Mouse (Mus musculus) stomach, postnatal 0 days (tissue): ENCODE data around the gene Cbx7. TPM values are rescaled to one million over a fixed set of nuclear protein-coding genes. Genes with fewer than 3 reads are reported as not detected.

Source experiments
- ATAC-seq: fragments of 200-750 bp; cut with Nextera tagmentation; 2 replicates; pipeline ENCODE4 v1.8.0; 2017; ENCODE audit not compliant: low FRiP score, low TSS enrichment
- DNase-seq: peaks from one replicate; pipeline ENCODE4 v3.0.0-alpha.2; 2016; ENCODE audit warnings: low spot score
- H3K27ac ChIP-seq: fragments of 300-500 bp; sonication (generic); replicated peaks from 2 replicates; pipeline ENCODE4 v1.5.1; 2014; ENCODE audit warnings: mild to moderate bottlenecking, control low read depth
- H3K27me3 ChIP-seq: fragments of 300-500 bp; sonication (generic); 2 replicates; pipeline ENCODE4 v1.6.1; 2014; ENCODE audit warnings: low read length; ENCODE audit not compliant: control insufficient read depth, insufficient read depth
- H3K36me3 ChIP-seq: fragments of 300-500 bp; sonication (generic); 2 replicates; pipeline ENCODE4 v1.6.1; 2014; ENCODE audit warnings: low read length, mixed read lengths; ENCODE audit not compliant: control insufficient read depth, insufficient read depth
- H3K4me1 ChIP-seq: fragments of 300-500 bp; sonication (generic); replicated peaks from 2 replicates; pipeline ENCODE4 v1.6.1; 2014; ENCODE audit warnings: antibody characterized with exemption; ENCODE audit not compliant: control insufficient read depth, insufficient read depth
- H3K4me2 ChIP-seq: fragments of 300-500 bp; sonication (generic); replicated peaks from 2 replicates; pipeline ENCODE4 v1.6.1; 2014; ENCODE audit warnings: low read depth, mild to moderate bottlenecking, control low read depth, moderate library complexity
- H3K4me3 ChIP-seq: fragments of 300-500 bp; sonication (generic); 2 replicates; pipeline ENCODE4 v1.5.1; 2014; ENCODE audit warnings: low read depth, low read length, control low read depth
- H3K9ac ChIP-seq: fragments of 300-500 bp; sonication (generic); 2 replicates; pipeline ENCODE4 v1.6.1; 2014; ENCODE audit warnings: mild to moderate bottlenecking, low read length, control low read depth, mixed read lengths
- H3K9me3 ChIP-seq: fragments of 300-500 bp; sonication (generic); 2 replicates; pipeline ENCODE4 v1.6.1; 2016; ENCODE audit warnings: low read length; ENCODE audit not compliant: control insufficient read depth
- CTCF ChIP-seq: IDR thresholded peaks from 2 replicates; pipeline ENCODE4 v1.5.1; 2016; ENCODE audit warnings: antibody characterized with exemption, low read depth, mild to moderate bottlenecking, moderate library complexity
- EP300 ChIP-seq: optimal IDR thresholded peaks from 2 replicates; pipeline ENCODE3; 2016; ENCODE audit warnings: antibody characterized with exemption
- WGBS: fragments of 180-500 bp; shearing (Covaris S2); extraction: QIAGEN DNeasy Blood & Tissue Kit; methylation state at CpG from one replicate; pipeline ENCODE4 v1.1.7; 2014; 5-methylcytosine and 5-hydroxymethylcytosine counted together
- polyA plus RNA-seq: library from polyadenylated mRNA; unstranded; fragments of >200 nt; fragmentation: Nextera tagmentation; extraction: Ambion mirVana; gene quantifications from 2 replicates; pipeline ENCODE4 v1.2.1, GENCODE M21; 2015

Gene Cbx7
- polyA plus RNA-seq, 1 experiment from 2014 or later, result 4.8 TPM

DNA sequence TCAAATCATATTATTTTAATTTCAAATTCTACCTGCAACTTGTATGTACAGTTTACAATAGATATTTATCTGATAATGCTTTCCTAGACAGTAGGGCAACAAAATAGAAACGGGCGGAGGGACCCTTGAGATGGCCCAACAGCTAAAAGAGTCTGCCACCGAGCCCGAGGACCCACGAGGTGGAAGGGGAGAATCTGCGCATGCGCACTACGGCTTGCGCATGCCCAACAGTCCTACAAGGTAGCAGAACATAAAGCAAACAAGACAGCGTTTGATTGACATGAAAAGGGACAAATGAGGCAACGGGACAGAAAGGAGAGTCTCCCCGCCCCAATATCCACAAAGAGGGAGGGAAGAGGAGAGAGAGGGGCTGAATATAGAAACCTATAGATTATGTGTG, 31.9 kb downstream of the Cbx7 start:
- Histone ChIP-seq H3K4me3 (no peak overlapping the region), H3K9ac (no peak overlapping the region), H3K27ac (no peak overlapping the region), H3K27me3 (no peaks in the 10 kb centered on the region), H3K9me3 (no peaks in the 10 kb centered on the region), H3K4me1 (no peaks in the 10 kb centered on the region), H3K36me3 (no peaks in the 10 kb centered on the region), H3K4me2 (no peak overlapping the region)
- no peak for DNase-seq
- TF ChIP-seq CTCF, result no peak
- no peak for TF ChIP-seq EP300
- ATAC-seq, result no peak
- WGBS, result 90% methylated on average over 12 of the region's 12 CpGs

DNA sequence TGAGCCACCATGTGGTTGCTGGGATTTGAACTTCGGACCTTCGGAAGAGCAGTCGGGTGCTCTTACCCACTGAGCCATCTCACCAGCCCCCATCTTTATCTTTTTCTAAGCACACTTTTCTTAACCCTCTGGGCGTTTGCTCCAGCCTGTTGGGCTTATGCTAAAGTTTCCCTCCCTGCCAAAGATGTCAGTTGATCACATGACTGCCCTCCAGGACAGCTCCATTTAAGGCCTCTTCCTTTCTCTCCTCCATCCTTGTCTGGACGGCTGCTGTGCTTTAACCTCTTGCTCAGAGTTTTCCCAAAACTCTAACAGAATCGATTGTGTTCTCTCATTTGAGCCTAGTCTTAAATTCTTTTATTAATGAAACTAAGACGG, 34.6 kb downstream of the Cbx7 start:
- Histone ChIP-seq H3K27ac (no peak overlapping the region), H3K27me3 (no peaks in the 10 kb centered on the region), H3K4me2 (no peak overlapping the region), H3K4me1 (0 out of 2 replicates have a peak, but pooled peaks cover 2% of the 10 kb centered on the region), H3K4me3 (no peak overlapping the region), H3K36me3 (no peaks in the 10 kb centered on the region), H3K9ac (no peak overlapping the region), H3K9me3 (no peaks in the 10 kb centered on the region)
- DNase-seq, result no peak
- 71% methylated on average over 7 of the region's 7 CpGs for WGBS
- TF ChIP-seq CTCF (no peak), EP300 (no peak)
- ATAC-seq, result no peak

- DNase-seq (no peak), ATAC-seq (no peak)
- Histone ChIP-seq H3K27me3 (no peaks in the 10 kb centered on the region), H3K4me3 (no peak overlapping the region), H3K36me3 (no peaks in the 10 kb centered on the region), H3K9ac (no peak overlapping the region), H3K27ac (no peak overlapping the region), H3K9me3 (no peaks in the 10 kb centered on the region), H3K4me1 (0 out of 2 replicates have a peak, but pooled peaks cover 2% of the 10 kb centered on the region), H3K4me2 (no peak overlapping the region)
- WGBS, result 33% methylated on average over 9 of the region's 9 CpGs
- TF ChIP-seq EP300 (no peak), CTCF (no peak)
Observed at GRCm38 (mm10) chr15:79935654-79936373, 35.1 kb downstream of the Cbx7 start.

DNA sequence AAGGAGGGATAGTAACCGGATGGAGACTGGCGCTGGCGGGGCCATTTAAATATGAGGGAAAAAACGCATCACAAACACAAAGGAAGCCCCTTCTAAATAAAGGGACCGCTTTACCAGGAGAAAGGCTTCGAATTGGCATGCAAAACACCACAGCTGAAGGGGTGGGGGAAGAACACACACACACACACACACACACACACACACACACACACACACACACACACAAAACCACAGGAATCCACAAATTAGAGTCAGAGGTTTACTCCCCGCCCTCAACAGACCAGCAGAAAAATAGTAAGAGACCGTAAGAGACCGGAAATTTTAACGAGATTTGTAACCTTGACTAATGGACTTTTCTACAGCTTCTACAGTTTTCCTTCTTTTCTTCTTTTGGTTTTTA, 36.1 kb downstream of the Cbx7 start:
- Histone ChIP-seq H3K4me1 (0 out of 2 replicates have a peak, but pooled peaks cover 2% of the 10 kb centered on the region), H3K36me3 (no peaks in the 10 kb centered on the region), H3K4me3 (no peak overlapping the region), H3K9ac (no peak overlapping the region), H3K27me3 (no peaks in the 10 kb centered on the region), H3K9me3 (no peaks in the 10 kb centered on the region), H3K27ac (no peak overlapping the region), H3K4me2 (no peak overlapping the region)
- WGBS, result 19% methylated on average over 10 of the region's 10 CpGs
- no peak for ATAC-seq
- TF ChIP-seq EP300 (no peak), CTCF (no peak)
- no peak for DNase-seq

- Histone ChIP-seq H3K27ac (no peak overlapping the region), H3K36me3 (no peaks in the 10 kb centered on the region), H3K27me3 (no peaks in the 10 kb centered on the region), H3K9ac (no peak overlapping the region), H3K9me3 (no peaks in the 10 kb centered on the region), H3K4me3 (no peak overlapping the region), H3K4me2 (peak overlapping the region; percentile 19), H3K4me1 (0 out of 2 replicates have a peak, but pooled peaks cover 2% of the 10 kb centered on the region)
- DNase-seq (no peak), ATAC-seq (no peak)
- 9% methylated on average over 22 of the region's 22 CpGs for WGBS
- TF ChIP-seq CTCF, result no peak
- TF ChIP-seq EP300, result no peak
Observed at GRCm38 (mm10) chr15:79933670-79934514, 37.0 kb downstream of the Cbx7 start.
